Mouse (Mus musculus) forebrain, embryonic 11.5 days (tissue): ENCODE results near the gene Htr6. TPM values are rescaled to one million over a fixed set of nuclear protein-coding genes. Genes with fewer than 3 reads are reported as not detected.

Experiments used
- ATAC-seq: fragments of 200-750 bp; cut with Nextera tagmentation; replicated peaks from 2 replicates; pipeline ENCODE4 v1.8.0; 2017; ENCODE audit warnings: moderate TSS enrichment; ENCODE audit not compliant: low FRiP score
- DNase-seq: peaks from one replicate; pipeline ENCODE4 v3.0.0-alpha.2; 2017; ENCODE audit warnings: low spot score
- H3K27ac ChIP-seq: fragments of 300-500 bp; sonication (generic); 2 replicates; pipeline ENCODE4 v1.5.1; 2014; ENCODE audit warnings: low read depth, low read length
- H3K27me3 ChIP-seq: fragments of 300-500 bp; sonication (generic); 2 replicates; pipeline ENCODE4 v1.6.1; 2014; ENCODE audit warnings: mild to moderate bottlenecking, low read length, mixed read lengths; ENCODE audit not compliant: control insufficient read depth, insufficient read depth
- H3K36me3 ChIP-seq: fragments of 300-500 bp; sonication (generic); 2 replicates; pipeline ENCODE4 v1.6.1; 2014; ENCODE audit warnings: mild to moderate bottlenecking, low read length, moderate library complexity, mixed read lengths; ENCODE audit not compliant: control insufficient read depth, insufficient read depth
- H3K4me1 ChIP-seq: fragments of 300-500 bp; sonication (generic); replicated peaks from 2 replicates; pipeline ENCODE4 v1.6.1; 2014; ENCODE audit warnings: low read length, mixed read lengths; ENCODE audit not compliant: control insufficient read depth, insufficient read depth
- H3K4me2 ChIP-seq: fragments of 300-500 bp; sonication (generic); 2 replicates; pipeline ENCODE4 v1.6.1; 2014; ENCODE audit warnings: low read depth, mild to moderate bottlenecking, low read length, moderate library complexity, mixed read lengths; ENCODE audit not compliant: severe bottlenecking
- H3K4me3 ChIP-seq: fragments of 300-500 bp; sonication (generic); 2 replicates; pipeline ENCODE4 v1.5.1; 2014; ENCODE audit warnings: low read depth, low read length
- H3K9ac ChIP-seq: fragments of 300-500 bp; sonication (generic); 2 replicates; pipeline ENCODE4 v1.6.1; 2014; ENCODE audit warnings: low read length
- H3K9me3 ChIP-seq: fragments of 300-500 bp; sonication (generic); 2 replicates; pipeline ENCODE4 v1.6.1; 2016; ENCODE audit warnings: low read length, mixed read lengths; ENCODE audit not compliant: control insufficient read depth
- WGBS: fragments of 180-500 bp; shearing (Covaris S2); extraction: QIAGEN DNeasy Blood & Tissue Kit; methylation state at CpG from one replicate; pipeline ENCODE4 v1.1.7; 2014; 5-methylcytosine and 5-hydroxymethylcytosine counted together
- polyA plus RNA-seq: library from polyadenylated mRNA; unstranded; fragments of >200 nt; fragmentation: Nextera tagmentation; extraction: Ambion mirVana; gene quantifications from 2 replicates; pipeline ENCODE4 v1.2.1, GENCODE M21; 2014

Gene Htr6
- polyA plus RNA-seq, 1 experiment from 2014 or later, result 0.27 TPM

- no peak overlapping the region; the same call in 1 of the 2 replicates for H3K27ac ChIP-seq
- peak overlapping the region; percentile 44; the same call in 1 of the 2 replicates for H3K9ac ChIP-seq
- H3K27me3 ChIP-seq, result no peaks in the 10 kb centered on the region; the same call in 1 of the 2 replicates
- peak; percentile 71 for DNase-seq
- peaks cover 9% of the 10 kb centered on the region for H3K4me1 ChIP-seq
- no peak overlapping the region for H3K4me3 ChIP-seq
- no peaks in the 10 kb centered on the region for H3K9me3 ChIP-seq
- no peaks in the 10 kb centered on the region for H3K36me3 ChIP-seq
- peak overlapping the region; percentile 32; the same call in 1 of the 2 replicates for H3K4me2 ChIP-seq
- WGBS, result 38% methylated on average over 12 of the region's 12 CpGs
- ATAC-seq, result peak; percentile 71
These were observed 7.6 kb upstream of the Htr6 start for GRCm38 (mm10) chr4:139082790-139083564.

- Histone ChIP-seq H3K27ac (no peak overlapping the region), H3K4me1 (peaks cover 9% of the 10 kb centered on the region), H3K9me3 (no peaks in the 10 kb centered on the region), H3K4me3 (no peak overlapping the region), H3K27me3 (peaks cover 7% of the 10 kb centered on the region), H3K4me2 (no peak overlapping the region), H3K9ac (no peak overlapping the region), H3K36me3 (no peaks in the 10 kb centered on the region)
- ATAC-seq (no peak), DNase-seq (no peak)
- WGBS, result 81% methylated on average over 18 of the region's 18 CpGs
These were observed 6.0 kb upstream of the Htr6 start for GRCm38 (mm10) chr4:139081270-139081931.

GRCm38 (mm10) chr4:139080259-139080658 lies 4.9 kb upstream of the Htr6 start:
- ATAC-seq (no peak), DNase-seq (no peak)
- H3K4me1 ChIP-seq, result peaks cover 10% of the 10 kb centered on the region
- 90% methylated on average over 7 of the region's 7 CpGs for WGBS
- H3K9me3 ChIP-seq, result no peaks in the 10 kb centered on the region
- H3K36me3 ChIP-seq, result no peaks in the 10 kb centered on the region
- no peak overlapping the region for H3K9ac ChIP-seq
- no peak overlapping the region for H3K27ac ChIP-seq
- peaks cover 19% of the 10 kb centered on the region for H3K27me3 ChIP-seq
- H3K4me2 ChIP-seq, result no peak overlapping the region
- no peak overlapping the region for H3K4me3 ChIP-seq

GRCm38 (mm10) chr4:139079439-139079838 lies 4.1 kb upstream of the Htr6 start:
- no peak for DNase-seq
- Histone ChIP-seq H3K4me1 (peaks cover 15% of the 10 kb centered on the region), H3K4me3 (no peak overlapping the region), H3K36me3 (no peaks in the 10 kb centered on the region), H3K27me3 (peaks cover 27% of the 10 kb centered on the region), H3K4me2 (no peak overlapping the region), H3K27ac (no peak overlapping the region), H3K9ac (no peak overlapping the region), H3K9me3 (no peaks in the 10 kb centered on the region)
- WGBS, result 82% methylated on average over 11 of the region's 11 CpGs
- ATAC-seq, result no peak

- Histone ChIP-seq H3K4me2 (no peak overlapping the region), H3K36me3 (no peaks in the 10 kb centered on the region), H3K4me3 (no peak overlapping the region), H3K4me1 (peaks cover 17% of the 10 kb centered on the region), H3K27ac (no peak overlapping the region), H3K27me3 (peaks cover 34% of the 10 kb centered on the region), H3K9me3 (no peaks in the 10 kb centered on the region), H3K9ac (no peak overlapping the region)
- ATAC-seq (no peak), DNase-seq (no peak)
- WGBS, result 18% methylated on average over 4 of the region's 4 CpGs
These were observed 3.4 kb upstream of the Htr6 start for GRCm38 (mm10) chr4:139078726-139079125.

- Histone ChIP-seq H3K4me2 (no peak overlapping the region), H3K9me3 (no peaks in the 10 kb centered on the region), H3K27ac (no peak overlapping the region), H3K27me3 (peaks cover 38% of the 10 kb centered on the region), H3K9ac (no peak overlapping the region), H3K4me1 (peaks cover 14% of the 10 kb centered on the region), H3K36me3 (no peaks in the 10 kb centered on the region), H3K4me3 (no peak overlapping the region)
- DNase-seq (no peak), ATAC-seq (no peak)
- WGBS, result 39% methylated on average over 2 of the region's 2 CpGs
These were observed 2.9 kb upstream of the Htr6 start for GRCm38 (mm10) chr4:139078313-139078712.

- 12% methylated on average over 5 of the region's 5 CpGs for WGBS
- Histone ChIP-seq H3K9me3 (no peaks in the 10 kb centered on the region), H3K4me3 (no peak overlapping the region), H3K27ac (no peak overlapping the region), H3K27me3 (peaks cover 45% of the 10 kb centered on the region), H3K4me2 (no peak overlapping the region), H3K9ac (no peak overlapping the region), H3K4me1 (peaks cover 8% of the 10 kb centered on the region; the same call in 1 of the 2 replicates), H3K36me3 (no peaks in the 10 kb centered on the region)
- DNase-seq (no peak), ATAC-seq (no peak)
These were observed 545 bp upstream of the Htr6 start for GRCm38 (mm10) chr4:139075915-139076314.

GRCm38 (mm10) chr4:139074060-139074459 lies 1.3 kb downstream of the Htr6 start:
- ATAC-seq (no peak), DNase-seq (no peak)
- peaks cover 8% of the 10 kb centered on the region; the same call in 1 of the 2 replicates for H3K4me1 ChIP-seq
- H3K36me3 ChIP-seq, result no peaks in the 10 kb centered on the region
- no peak overlapping the region for H3K27ac ChIP-seq
- no peak overlapping the region for H3K9ac ChIP-seq
- H3K9me3 ChIP-seq, result no peaks in the 10 kb centered on the region
- no peak overlapping the region; the same call in 1 of the 2 replicates for H3K4me3 ChIP-seq
- peaks cover 48% of the 10 kb centered on the region for H3K27me3 ChIP-seq
- no peak overlapping the region for H3K4me2 ChIP-seq
- WGBS, result 18% methylated on average over 29 of the region's 29 CpGs
